Mouse (Mus musculus): Measurements from ENCODE around the gene Amotl1.

Gene Amotl1

DNA sequence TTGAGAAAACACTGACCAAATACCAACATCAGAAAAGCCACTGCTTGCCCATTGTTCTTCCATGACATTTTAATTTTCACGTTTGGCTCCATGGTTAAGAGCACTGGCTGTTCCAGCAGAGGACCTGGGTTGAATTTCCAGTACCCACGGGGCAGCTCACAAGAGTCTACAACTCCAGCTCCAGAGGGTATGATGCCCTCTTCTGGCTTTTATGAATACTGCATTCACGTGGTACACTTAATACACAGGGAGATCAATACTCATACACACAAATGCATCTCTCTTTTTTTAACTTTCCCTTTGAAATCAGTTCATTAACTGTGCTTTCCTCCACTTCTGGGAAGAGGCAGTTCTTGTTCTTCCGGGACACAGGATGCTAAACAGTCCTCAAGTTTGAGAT lies 41.4 kb downstream of the Amotl1 start:
- no peak for DNase-seq (ENCODE audit: low read depth)

DNA sequence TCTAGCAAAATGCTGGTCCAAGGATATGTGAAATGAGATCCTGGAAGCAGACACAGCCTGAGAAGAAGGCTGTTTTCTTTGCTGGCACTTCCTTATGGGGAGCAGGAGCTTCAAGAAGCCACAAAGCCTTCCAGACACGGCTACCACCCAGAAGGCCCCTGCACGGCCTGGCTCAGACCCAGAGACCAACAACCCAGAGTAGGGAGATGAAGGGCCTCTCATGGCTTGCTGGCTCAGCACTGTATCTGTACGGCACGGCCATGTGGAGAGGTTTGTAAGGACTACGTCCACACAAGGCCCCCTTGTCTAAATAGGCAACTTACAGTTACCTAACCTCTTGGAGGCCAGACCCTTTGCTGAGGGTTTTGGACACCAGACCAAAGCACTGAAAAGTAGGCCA lies 45.1 kb downstream of the Amotl1 start:
- no peak for DNase-seq (ENCODE audit: low read depth)

DNA sequence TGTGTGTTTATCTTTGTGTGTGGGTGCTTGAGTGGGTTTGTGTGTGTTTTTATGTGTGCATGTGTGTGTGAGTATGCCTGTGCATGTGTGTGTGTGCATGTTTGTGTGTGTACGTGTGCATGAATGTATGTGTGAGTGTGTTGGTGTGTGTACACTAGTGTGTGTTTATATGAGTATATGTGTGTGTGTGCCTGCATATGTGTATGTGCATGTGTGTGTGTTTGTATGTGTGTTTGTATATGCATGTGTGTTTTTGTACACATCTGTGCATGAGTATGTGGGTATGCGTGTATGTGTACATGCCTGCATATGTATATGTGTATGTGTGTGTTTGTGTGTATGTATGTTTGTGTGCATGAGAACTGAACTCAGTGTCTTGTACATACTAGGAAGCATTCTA lies 46.7 kb downstream of the Amotl1 start:
- no peak for DNase-seq (ENCODE audit: low read depth)

DNA sequence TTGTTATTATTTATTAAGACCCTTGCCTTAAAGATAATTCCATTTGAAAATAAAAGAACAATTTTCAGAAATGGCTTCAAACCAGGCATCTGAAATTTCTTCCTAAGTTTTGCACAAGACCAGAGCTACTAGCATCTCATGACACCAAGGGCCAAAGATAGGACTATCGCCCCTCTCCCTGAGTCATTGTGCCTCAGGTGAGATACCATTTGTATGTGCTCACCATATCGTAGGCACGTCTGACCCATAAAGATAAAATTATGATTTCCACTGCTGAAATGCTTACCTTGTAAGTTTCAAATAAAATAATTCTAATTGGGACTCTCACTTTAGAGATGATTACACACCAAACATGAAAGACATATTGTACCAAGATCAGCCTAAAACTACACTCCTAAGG lies 47.4 kb downstream of the Amotl1 start:
- DNase-seq (ENCODE audit: low read depth): no peak

DNA sequence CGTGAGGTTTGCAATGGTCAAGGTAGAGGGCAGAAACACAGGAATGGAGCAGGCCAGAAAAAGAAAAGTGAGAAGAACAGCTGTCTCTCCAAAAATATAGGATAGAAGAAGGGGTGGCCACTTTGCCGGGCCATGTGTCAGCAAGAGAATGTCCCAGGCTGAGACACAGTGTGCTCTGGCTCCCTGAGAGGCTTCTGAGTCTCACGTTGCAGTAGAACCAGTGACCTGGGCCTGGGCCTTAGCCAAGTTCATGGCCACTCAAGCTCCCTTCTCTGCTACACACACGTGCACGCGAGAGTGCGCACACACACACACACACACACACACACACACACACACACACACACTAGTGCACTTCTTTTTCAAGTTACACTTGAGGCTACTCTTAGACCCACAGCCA lies 48.0 kb downstream of the Amotl1 start:
- DNase-seq (ENCODE audit: low read depth): no peak

DNA sequence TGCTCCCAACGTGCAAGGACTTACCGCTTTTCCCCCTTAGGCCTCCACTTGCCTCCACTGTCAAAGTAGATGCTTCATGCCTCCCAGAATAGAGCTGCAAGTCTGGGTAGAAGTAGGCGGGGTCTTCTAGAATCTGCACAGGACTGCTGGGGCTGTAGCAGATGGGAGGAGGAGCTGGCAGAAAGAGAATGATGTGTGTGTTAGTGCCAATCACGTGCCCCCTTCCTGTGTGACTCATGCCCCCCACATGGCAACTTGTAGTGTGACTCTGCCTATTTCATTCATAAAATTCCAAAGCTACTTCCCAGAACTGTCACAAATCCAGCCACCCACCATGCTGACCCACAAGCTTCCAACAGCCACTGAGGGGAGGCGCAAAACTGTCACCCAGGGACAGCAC lies 48.4 kb downstream of the Amotl1 start:
- DNase-seq (ENCODE audit: low read depth): peak; percentile 82

DNA sequence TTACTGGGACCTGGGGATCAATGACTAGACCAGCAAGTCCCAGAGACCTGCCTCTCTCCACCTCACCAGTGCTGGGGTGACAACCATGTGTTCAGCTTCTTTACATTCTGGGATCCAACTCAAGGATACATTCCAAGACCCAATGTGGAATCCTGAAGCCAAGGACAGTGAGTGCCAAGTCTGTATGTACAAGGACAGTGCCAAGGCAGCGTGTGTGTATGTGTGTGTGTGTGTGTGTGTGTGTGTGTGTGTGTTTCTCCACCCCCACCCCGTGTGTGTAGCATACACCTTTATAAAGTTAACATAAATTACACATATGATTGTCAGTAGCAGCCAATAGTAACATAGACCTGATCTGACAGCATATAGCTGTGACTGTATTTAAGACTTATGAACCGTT lies 49.0 kb downstream of the Amotl1 start:
- DNase-seq (ENCODE audit: low read depth): no peak

DNA sequence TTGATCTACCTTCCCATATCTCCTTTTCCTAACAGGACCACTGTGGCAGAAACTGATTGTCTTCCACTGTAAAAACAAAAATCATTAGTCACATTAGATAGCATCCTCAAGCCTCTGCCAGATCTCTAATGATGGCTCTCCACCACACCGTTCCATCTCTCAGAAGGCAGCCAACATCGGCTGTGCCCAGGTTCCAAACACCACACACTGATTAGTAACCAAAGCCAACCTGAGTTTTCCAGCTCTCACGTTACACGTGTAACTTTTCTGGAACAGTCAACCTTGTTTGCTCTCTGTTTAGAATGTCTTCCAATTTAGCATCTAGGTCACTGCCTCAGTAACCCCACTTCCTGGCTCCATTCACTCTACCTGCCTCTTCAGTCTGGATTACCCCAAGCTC lies 51.0 kb downstream of the Amotl1 start:
- no peak for DNase-seq (ENCODE audit: low read depth)

DNA sequence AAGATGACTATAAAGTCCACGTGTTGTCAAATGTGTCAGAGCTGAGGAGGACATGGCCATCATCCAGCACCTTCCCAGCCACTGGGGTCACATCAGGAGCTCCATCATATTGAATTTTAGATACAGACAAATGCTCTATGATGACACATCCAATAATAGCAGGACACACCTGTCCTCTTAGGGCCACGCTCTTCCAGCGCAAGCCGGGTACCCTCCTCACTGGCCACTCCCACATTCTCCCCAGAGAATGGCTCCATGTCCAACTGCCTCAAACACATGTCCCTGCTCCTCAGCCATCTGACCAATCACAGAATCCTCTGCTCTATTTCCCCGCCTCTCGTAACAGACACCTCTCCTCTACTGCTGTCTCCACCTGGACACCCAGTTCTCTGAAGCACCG lies 54.2 kb downstream of the Amotl1 start:
- DNase-seq (ENCODE audit: low read depth): no peak

DNA sequence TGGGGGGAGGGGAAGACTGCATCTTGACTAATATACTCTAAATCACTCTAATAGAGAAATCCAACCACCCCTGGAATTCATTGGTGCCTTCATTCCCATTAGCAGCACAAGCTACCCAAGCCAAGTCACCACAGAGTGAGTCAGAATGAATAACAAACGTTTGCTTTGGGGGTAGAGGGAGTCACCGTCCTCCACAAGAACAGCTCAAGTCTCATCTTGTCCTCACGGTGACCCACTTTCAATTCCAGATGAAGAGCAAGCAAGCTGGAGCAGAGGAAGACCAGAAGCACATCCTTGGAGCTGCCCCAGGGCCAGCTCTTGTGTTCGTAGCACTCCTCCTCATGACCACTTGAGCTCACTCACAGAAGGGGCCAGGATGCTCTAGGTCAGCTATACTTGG lies 56.2 kb downstream of the Amotl1 start:
- DNase-seq (ENCODE audit: low read depth): peak; percentile 67

DNA sequence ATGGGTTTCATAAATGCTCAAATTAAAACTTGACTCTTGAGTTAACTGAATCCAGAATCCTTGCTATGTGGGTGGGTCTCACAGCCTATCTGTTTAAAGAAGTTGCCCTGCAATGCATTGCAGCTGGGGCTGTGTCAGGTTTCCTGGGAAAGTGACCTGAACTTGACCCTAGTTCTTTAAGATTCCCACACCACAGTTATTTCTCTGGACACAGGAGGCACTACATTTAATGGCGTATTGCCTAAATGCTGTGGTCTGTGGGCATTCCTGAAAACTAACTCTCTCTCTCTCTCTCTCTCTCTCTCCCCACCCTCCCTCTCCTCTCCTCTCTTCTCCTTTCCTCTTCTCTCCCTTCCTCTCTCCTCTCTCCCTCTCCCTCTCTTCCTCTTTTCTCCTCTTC lies 59.2 kb downstream of the Amotl1 start:
- peak; percentile 74 for DNase-seq (ENCODE audit: low read depth)

DNA sequence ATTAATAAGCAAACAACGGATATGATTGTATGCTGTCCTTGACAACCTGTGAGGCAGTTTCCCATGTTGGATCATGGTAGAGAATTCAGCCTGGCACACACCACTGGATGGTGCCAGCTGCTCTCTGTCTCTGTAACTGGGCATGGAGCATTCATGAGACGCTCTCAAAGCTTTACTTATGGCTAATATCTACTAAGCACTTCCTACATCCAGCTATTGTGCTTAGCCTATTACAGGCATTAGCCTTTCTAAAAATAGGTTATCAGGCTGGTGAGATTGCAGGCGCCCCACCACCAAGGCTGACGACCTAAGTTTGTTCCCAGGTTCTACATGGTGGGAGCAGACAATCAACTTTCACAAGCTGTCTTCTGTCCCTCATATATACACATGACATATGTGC lies 65.9 kb downstream of the Amotl1 start:
- no peak for DNase-seq (ENCODE audit: low read depth)

DNA sequence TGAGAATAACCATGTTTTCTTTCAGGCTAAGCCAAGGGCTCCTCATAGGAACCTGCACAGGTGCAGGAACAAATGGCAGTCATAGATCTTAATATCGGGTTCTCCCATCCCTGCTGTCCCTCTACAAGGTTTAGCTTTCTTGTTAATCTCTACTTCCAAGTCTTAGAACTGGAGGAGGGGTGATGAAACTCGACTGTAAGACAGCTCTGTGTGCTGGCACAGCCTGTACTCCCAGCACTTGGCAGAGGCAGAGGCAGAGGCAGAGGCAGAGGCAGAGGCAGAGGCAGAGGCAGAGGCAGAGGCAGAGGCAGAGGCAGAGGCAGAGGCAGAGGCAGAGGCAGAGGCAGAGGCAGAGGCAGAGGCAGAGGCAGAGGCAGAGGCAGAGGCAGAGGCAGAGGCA lies 68.5 kb downstream of the Amotl1 start:
- DNase-seq (ENCODE audit: low read depth): peak; percentile 24

DNA sequence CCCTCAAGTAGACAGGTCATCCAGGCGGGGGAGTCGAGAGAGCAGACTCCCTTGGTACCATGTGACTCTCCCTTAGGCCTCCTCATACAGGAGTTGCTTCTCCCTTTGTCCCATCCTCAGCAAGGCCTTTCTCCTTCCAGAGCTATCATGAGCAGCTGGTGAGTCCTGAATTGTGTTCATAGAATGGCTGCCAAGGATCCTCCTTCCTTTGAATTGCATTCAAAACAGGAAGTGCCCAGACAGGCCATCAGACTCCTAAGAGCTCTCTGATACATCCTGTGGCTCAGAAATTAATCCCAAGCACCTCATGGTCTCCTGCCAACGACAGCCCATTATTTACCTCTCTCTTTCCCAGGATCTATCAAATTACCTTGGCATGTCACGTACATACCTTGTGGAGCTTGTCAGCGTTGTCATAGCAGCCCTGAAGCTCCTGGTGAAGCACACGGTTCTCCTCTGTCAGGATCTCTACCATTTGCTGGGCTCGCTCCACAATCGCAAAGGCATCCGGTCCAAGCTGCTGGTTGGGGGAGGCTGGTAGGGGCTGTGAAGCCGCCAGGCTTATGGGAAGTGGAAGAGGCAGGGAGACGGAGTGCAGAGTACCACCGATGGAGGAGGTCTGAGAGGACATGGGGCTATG lies 70.0 kb downstream of the Amotl1 start:
- no peak for DNase-seq (ENCODE audit: low read depth)

DNA sequence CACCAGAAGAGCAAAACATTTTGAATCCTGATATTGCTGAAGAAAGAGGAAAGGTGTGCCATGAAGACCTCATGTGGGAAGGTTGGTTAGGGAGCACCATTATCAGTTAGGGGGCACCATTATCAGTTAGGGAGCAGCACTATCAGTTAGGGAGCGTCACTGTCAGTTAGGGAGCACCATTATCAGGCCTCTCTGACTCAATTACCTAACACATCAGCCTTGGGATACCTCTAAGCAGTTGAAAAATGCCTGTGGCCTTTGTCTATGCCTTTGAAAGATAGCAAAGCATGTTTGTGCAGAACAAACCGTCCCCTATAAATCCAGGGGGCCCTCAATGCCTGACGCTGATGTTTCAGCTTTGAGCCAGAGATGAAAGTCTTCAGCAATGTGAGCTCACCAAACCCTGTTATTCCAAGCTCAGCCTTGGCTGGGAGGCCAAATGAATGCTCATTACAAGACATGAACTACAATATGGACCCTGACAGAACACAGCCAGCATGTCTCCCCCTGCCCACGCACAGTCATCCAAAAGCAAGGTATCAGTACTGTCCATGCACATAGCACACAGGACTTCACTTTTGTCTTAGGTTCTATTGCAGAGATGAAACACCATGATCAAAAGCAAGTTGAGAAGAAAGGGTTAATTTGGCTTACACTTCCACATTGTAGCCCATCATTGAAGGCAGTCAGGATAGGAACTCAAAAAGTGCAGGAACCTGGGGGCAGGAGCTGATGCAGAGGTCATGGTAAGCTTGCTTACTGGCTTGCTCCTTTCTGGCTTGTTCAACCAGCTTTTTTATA lies 75.5 kb downstream of the Amotl1 start:
- no peak for DNase-seq (ENCODE audit: low read depth)

DNA sequence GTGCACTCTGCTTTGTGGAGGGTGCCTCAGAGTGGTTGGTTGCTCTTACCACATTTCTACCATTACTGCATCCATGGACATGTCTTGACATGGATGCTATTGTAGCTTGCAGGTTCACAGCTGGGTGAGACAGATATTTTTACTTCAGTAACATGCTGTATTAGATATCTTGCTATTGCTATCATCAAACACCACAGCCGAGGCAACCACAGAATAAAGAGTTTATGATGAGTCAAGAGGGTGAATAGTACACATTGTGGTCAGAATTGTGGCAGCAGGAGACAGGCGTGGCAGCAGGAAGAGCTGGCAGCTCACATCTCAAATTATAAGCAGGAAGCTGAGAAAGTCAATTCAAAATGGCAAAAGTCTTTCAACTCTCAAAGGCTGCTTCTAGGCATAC lies 76.4 kb downstream of the Amotl1 start:
- peak; percentile 18 for DNase-seq (ENCODE audit: low read depth)

DNA sequence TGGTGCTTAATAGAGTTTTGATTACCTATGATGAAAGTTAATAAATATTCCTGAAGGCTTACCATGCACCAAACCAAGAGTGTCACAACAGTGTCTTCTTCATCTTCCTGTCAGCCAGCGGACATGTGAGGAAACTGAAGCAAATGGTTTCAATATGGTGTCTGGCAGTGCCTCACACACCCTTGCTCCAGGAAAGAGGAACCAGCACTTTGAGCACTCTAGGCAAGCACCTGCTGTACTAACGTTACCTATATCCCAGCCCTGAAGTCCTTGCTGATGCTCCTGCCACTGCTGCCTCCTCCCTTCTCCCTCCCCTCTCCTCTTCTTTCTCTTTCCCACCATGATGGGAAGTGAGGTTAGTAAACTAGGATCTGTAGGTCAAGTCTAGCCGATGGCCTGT lies 80.4 kb downstream of the Amotl1 start:
- no peak for DNase-seq (ENCODE audit: low read depth)

DNA sequence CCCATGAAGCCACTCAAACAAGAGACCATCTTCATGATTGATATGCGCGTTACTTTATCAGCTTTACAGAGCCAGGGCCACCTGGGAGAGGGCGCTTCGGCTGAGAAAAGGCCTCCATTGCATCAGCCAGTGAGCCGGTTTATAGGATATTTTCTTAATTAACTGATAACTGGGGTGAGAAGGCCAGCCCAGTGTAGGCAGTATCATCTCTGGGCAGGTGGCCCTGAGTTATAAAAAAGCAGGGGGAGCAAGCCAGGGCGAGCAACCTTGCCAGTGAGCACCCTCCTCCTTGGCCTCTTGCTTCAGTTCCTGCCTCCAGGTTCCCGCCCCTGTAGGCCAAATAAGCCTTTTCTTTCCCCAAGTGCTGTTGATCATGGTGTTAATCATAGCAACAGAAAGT lies 81.5 kb downstream of the Amotl1 start:
- no peak for DNase-seq (ENCODE audit: low read depth)

DNA sequence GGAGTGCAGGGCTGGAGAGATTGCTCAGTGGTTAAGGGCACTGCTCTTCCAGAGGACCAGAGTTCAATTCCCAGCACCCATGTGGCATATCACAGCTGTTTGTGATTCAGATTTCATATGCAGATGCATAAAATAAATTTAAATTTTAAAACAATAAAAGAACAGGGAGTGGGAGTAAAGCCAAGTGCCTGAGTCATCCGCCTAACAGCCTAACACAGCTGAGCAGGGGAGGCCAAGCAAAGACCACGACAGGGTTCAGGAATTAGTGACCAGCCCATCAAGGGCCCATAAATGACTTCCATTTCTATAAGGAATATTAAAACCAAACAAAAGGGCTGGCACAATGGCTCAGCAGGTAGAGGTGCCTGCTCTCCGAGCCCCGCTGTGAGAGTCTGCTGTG lies 84.3 kb downstream of the Amotl1 start:
- DNase-seq (ENCODE audit: low read depth): peak; percentile 52

DNA sequence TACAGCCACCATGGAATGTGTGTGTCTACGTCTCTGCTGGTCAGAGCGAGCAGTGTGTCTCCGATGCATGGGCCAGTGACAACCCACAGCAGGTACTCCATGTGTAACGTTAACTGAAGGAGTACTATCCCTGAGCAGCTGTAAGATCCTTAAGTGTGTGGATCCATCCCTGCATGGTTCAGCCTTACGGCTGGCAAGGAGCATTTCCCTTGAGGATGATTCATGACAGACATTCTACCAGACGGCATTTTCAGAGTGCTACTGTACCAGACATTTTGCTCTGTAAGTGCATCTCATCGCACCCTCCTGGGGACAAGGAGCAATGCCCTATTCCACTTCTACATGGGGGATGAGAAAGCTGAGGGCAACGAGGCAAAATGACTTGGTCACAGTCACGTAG lies 84.9 kb downstream of the Amotl1 start:
- no peak for DNase-seq (ENCODE audit: low read depth)

DNA sequence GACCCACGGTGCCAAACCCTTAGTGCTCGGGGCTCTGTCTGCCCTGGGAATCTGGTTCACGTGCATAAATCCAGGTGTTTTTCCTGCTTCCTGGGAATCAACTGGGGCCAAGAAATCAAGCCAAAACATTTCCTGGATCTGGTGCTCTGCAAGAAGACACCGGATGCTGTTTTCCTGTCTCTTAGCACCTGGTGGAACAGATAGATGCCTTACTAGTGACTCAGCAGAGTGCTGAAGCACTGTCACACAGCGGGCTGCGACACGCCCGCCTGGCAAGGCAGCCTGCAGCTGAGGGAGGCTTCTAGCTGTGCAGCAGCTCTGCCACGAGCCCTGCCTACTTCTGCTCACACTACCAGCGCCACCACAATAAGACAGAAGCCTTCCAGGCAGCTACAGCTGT lies 85.4 kb downstream of the Amotl1 start:
- DNase-seq (ENCODE audit: low read depth): no peak

DNA sequence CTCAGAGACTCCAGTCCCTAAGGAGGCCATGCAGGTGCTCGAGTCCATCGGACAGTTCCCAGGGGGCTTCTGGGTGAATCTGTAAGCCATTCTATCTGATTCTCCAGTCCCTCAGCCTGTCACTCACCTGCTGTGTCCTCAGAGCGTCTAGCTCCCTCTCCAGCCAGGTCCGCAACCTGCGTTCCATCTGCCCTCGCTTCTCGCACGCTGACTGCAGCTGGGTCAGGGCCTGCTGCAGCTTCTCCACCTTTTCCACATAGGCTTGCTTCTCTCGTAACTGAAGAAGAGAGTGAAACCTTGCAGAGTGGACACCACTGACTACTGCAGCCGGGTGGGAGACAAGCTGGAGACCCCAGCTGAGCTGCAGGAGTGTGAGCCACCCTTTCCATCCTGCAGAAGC lies 86.5 kb downstream of the Amotl1 start:
- DNase-seq (ENCODE audit: low read depth): no peak

DNA sequence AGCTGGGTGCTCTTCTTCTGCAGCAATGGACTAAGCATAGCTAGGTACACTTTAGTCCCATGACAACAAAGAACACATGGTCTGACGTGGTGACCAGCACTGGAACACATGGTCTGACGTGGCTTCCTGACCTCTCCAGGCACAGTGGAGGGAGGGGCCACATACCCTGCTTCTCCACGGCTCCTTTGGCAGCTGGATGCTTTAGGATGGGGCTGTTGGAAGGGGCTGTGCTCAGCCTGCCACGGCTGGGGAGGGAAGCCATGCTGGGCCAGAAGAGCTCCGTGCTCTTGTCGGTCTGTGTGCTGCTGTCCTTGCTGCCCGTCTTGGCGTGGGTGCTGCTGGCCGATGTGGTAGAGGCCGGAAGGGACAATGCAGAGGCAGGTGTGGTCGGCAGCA lies 96.5 kb downstream of the Amotl1 start:
- no peak for DNase-seq (ENCODE audit: low read depth)
